Mouse (Mus musculus): ENCODE measurements at regions not wholly inside any gene's neighbourhood (a gene's known extent, or its start where the extent isn't known, plus 50 kb on each side); places are given as distances from the start of the nearest gene placed in this dataset.

- DNase-seq (ENCODE audit: low spot score in 2 of 2): peak in 1 of 2 experiments; percentile 51
These were observed 88.8 kb upstream of the Rapgef5 start for GRCm38 (mm10) chr12:117427431-117427830.

- DNase-seq (ENCODE audit: low spot score in 2 of 2): no peak
These were observed 85.4 kb upstream of the Rapgef5 start for GRCm38 (mm10) chr12:117430886-117431285.

GRCm38 (mm10) chr12:117432788-117433187, 83.5 kb upstream of the Rapgef5 start:
- no peak for DNase-seq (ENCODE audit: low spot score in 2 of 2)

- DNase-seq (ENCODE audit: low spot score in 2 of 2): no peak
These were observed 79.3 kb upstream of the Rapgef5 start for GRCm38 (mm10) chr12:117437011-117437410.

- DNase-seq (ENCODE audit: low spot score in 2 of 2): peak; percentile 31 to 38
These were observed 77.2 kb upstream of the Rapgef5 start for GRCm38 (mm10) chr12:117439015-117439605.

GRCm38 (mm10) chr12:117444247-117444989, 71.9 kb upstream of the Rapgef5 start:
- DNase-seq (ENCODE audit: low spot score in 2 of 2): no peak

GRCm38 (mm10) chr12:117447223-117447622, 69.1 kb upstream of the Rapgef5 start:
- no peak for DNase-seq (ENCODE audit: low spot score in 2 of 2)

GRCm38 (mm10) chr12:117447843-117448728, 68.2 kb upstream of the Rapgef5 start:
- DNase-seq (ENCODE audit: low spot score in 2 of 2): no peak

- DNase-seq (ENCODE audit: low spot score in 2 of 2): no peak
These were observed 67.2 kb upstream of the Rapgef5 start for GRCm38 (mm10) chr12:117449080-117449479.

GRCm38 (mm10) chr12:117450106-117450505, 66.2 kb upstream of the Rapgef5 start:
- no peak for DNase-seq (ENCODE audit: low spot score in 2 of 2)

- DNase-seq (ENCODE audit: low spot score in 2 of 2): no peak
These were observed 65.4 kb upstream of the Rapgef5 start for GRCm38 (mm10) chr12:117450871-117451270.

- DNase-seq (ENCODE audit: low spot score in 2 of 2): no peak
These were observed 64.8 kb upstream of the Rapgef5 start for GRCm38 (mm10) chr12:117451441-117451840.

- no peak for DNase-seq (ENCODE audit: low spot score in 2 of 2)
These were observed 60.5 kb upstream of the Rapgef5 start for GRCm38 (mm10) chr12:117455800-117456199.

GRCm38 (mm10) chr12:117458132-117459070, 57.9 kb upstream of the Rapgef5 start:
- no peak for DNase-seq (ENCODE audit: low spot score in 2 of 2)

GRCm38 (mm10) chr12:117459541-117459940, 56.7 kb upstream of the Rapgef5 start:
- DNase-seq (ENCODE audit: low spot score in 2 of 2): no peak

- no peak for DNase-seq (ENCODE audit: low spot score in 2 of 2)
These were observed 51.1 kb upstream of the Rapgef5 start for GRCm38 (mm10) chr12:117465206-117465605.

- no peak for DNase-seq (ENCODE audit: low spot score in 2 of 2)
These were observed 50.3 kb upstream of the Rapgef5 start for GRCm38 (mm10) chr12:117465998-117466397.
